Mouse (Mus musculus) embryonic facial prominence, embryonic 12.5 days (tissue): ENCODE data around the gene Tpte. TPM values are rescaled to one million over a fixed set of nuclear protein-coding genes. Genes with fewer than 3 reads are reported as not detected.

Source experiments
- ATAC-seq: fragments of 200-750 bp; cut with Nextera tagmentation; 2 replicates; pipeline ENCODE4 v1.8.0; 2017; ENCODE audit not compliant: insufficient number of reproducible peaks, insufficient read depth, low FRiP score, low TSS enrichment
- H3K27ac ChIP-seq: fragments of 300-500 bp; sonication (generic); 2 replicates; pipeline ENCODE4 v1.5.1; 2016; ENCODE audit warnings: mild to moderate bottlenecking
- H3K27me3 ChIP-seq: fragments of 300-500 bp; sonication (generic); 2 replicates; pipeline ENCODE4 v1.6.1; 2016; ENCODE audit warnings: mild to moderate bottlenecking, moderate library complexity
- H3K36me3 ChIP-seq: fragments of 300-500 bp; sonication (generic); 2 replicates; pipeline ENCODE4 v1.6.1; 2016; ENCODE audit warnings: mild to moderate bottlenecking
- H3K4me1 ChIP-seq: fragments of 300-500 bp; sonication (generic); 2 replicates; pipeline ENCODE4 v1.6.1; 2016
- H3K4me2 ChIP-seq: fragments of 300-500 bp; sonication (generic); replicated peaks from 2 replicates; pipeline ENCODE4 v1.6.1; 2016; ENCODE audit warnings: mild to moderate bottlenecking, moderate library complexity
- H3K4me3 ChIP-seq: fragments of 300-500 bp; sonication (generic); 2 replicates; pipeline ENCODE4 v1.5.1; 2016; ENCODE audit warnings: mild to moderate bottlenecking
- H3K9ac ChIP-seq: fragments of 300-500 bp; sonication (generic); 2 replicates; pipeline ENCODE4 v1.6.1; 2016; ENCODE audit warnings: mild to moderate bottlenecking, moderate library complexity
- H3K9me3 ChIP-seq: fragments of 300-500 bp; sonication (generic); 2 replicates; pipeline ENCODE4 v1.6.1; 2016; ENCODE audit warnings: mild to moderate bottlenecking, moderate library complexity
- WGBS: fragments of 180-500 bp; shearing (Covaris S2); methylation state at CpG from one replicate; pipeline ENCODE4 v1.1.7; 2016; 5-methylcytosine and 5-hydroxymethylcytosine counted together
- polyA plus RNA-seq: library from polyadenylated mRNA; unstranded; fragments of >200 nt; fragmentation: Nextera tagmentation; extraction: Ambion mirVana; gene quantifications from 2 replicates; pipeline ENCODE4 v1.2.1, GENCODE M21; 2016

The Tpte gene
- polyA plus RNA-seq, 1 experiment from 2014 or later, result not detected

- H3K4me2 ChIP-seq, result no peak overlapping the region
- no peak overlapping the region for H3K9ac ChIP-seq
- no peaks in the 10 kb centered on the region for H3K36me3 ChIP-seq
- H3K4me3 ChIP-seq, result no peak overlapping the region
- H3K27me3 ChIP-seq, result no peaks in the 10 kb centered on the region
- H3K9me3 ChIP-seq, result no peaks in the 10 kb centered on the region
- no peak for ATAC-seq
- WGBS, result 91% methylated on average over 2 of the region's 2 CpGs
- H3K4me1 ChIP-seq, result peaks cover 3% of the 10 kb centered on the region; the same call in 1 of the 2 replicates
- no peak overlapping the region for H3K27ac ChIP-seq
Measured at GRCm38 (mm10) chr8:22403235-22403634, 120.0 kb downstream of the Tpte start.

GRCm38 (mm10) chr8:22405733-22406132 is 122.5 kb downstream of the Tpte start:
- no peaks in the 10 kb centered on the region for H3K9me3 ChIP-seq
- H3K4me2 ChIP-seq, result no peak overlapping the region
- no peak overlapping the region for H3K27ac ChIP-seq

DNA sequence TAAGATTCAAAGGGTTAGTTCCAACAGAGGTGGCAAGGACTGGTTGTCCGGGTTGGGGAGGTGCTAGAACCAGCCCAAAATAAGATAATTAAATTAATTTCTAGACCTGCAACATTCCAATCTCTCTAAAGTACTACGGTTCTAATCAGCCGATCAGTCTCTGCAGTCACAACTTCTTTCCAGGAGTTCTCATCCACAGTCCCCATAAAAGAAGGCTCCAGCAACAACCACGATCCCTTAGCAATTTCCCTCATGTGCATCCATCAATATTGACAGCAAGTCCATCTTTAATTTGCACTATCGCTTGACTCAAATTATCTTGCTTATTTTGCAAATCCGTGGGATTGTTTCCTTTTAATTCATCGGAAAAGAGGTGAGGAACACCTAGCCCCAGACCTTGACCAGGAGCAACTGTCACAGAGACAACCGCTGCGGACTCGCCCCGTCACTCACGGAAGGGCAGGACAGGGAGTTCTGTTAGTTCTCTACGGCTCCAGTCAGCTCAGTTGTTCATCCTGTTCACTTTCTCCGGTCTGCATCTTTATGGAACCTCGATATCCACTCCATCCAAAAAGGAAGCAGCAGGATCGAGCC is 127.5 kb downstream of the Tpte start:
- Histone ChIP-seq H3K4me3 (peak overlapping the region; percentile 91), H3K27me3 (no peaks in the 10 kb centered on the region), H3K9me3 (no peaks in the 10 kb centered on the region), H3K27ac (no peak overlapping the region; the same call in 1 of the 2 replicates), H3K9ac (peak overlapping the region; percentile 90), H3K36me3 (no peaks in the 10 kb centered on the region), H3K4me1 (peaks cover 6% of the 10 kb centered on the region; the same call in 1 of the 2 replicates), H3K4me2 (peak overlapping the region; percentile 74)
- ATAC-seq, result no peak
- 19% methylated on average over 16 of the region's 16 CpGs for WGBS

More at GRCm38 (mm10) chr8:22405733-22406132, 122.5 kb downstream of the Tpte start:
- Histone ChIP-seq H3K27me3 (no peaks in the 10 kb centered on the region), H3K4me1 (no peaks in the 10 kb centered on the region), H3K4me3 (no peak overlapping the region), H3K36me3 (no peaks in the 10 kb centered on the region), H3K9ac (no peak overlapping the region)
- ATAC-seq, result no peak
- WGBS, result 72% methylated on average over 6 of the region's 6 CpGs

DNA sequence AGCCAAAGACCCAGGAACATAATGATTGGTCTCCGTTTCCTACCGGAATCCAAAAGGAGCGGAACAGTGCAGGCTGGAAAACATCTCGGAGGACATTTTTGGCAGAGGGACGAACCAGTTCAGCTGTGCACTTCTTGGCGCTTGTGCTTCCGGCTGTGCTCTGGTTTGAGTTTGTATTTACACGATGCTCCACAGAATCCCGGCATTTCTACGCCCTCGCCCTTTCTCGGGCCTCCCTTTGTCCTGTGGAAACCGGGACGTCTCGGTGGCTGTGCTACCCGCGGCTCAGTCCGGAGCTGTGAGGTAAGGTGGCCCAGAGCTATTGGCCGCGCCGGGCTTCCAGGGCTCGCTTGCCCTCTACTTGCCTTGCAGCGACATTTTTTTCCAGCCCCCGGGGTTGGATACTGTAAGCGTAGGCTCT is 128.1 kb downstream of the Tpte start, which contains the start of gene Mrps31:
Gene Mrps31, plus strand, starts transcription at position 80 of the 421 bp plus-strand sequence.
- H3K4me3 ChIP-seq, result peak within 1 kb of the TSS; percentile 91
- H3K9me3 ChIP-seq, result no peaks in the 10 kb centered on the region
- under 1% methylated on average over 25 of the region's 25 CpGs for WGBS
- H3K27ac ChIP-seq, result peak within 1 kb of the TSS; percentile 69
- peak; percentile 79 for ATAC-seq
- no peaks in the 10 kb centered on the region for H3K27me3 ChIP-seq
- H3K36me3 ChIP-seq, result peaks cover 4% of the 10 kb centered on the region; the same call in 1 of the 2 replicates
- peaks cover 6% of the 10 kb centered on the region; the same call in 1 of the 2 replicates for H3K4me1 ChIP-seq
- H3K9ac ChIP-seq, result peak within 1 kb of the TSS; percentile 90
- H3K4me2 ChIP-seq, result peak within 1 kb of the TSS; percentile 74

- Histone ChIP-seq H3K9me3 (no peaks in the 10 kb centered on the region), H3K9ac (peak overlapping the region; percentile 90), H3K27ac (no peak overlapping the region), H3K27me3 (no peaks in the 10 kb centered on the region), H3K4me2 (peak overlapping the region; percentile 74), H3K36me3 (peaks cover 6% of the 10 kb centered on the region; the same call in 1 of the 2 replicates), H3K4me3 (peak overlapping the region; percentile 91), H3K4me1 (peaks cover 6% of the 10 kb centered on the region; the same call in 1 of the 2 replicates)
- 26% methylated on average over 8 of the region's 8 CpGs for WGBS
- ATAC-seq, result no peak
Measured at GRCm38 (mm10) chr8:22411971-22412370, 128.7 kb downstream of the Tpte start.

Other genes starting within 250 kb of the Tpte start
- 1.1 and 1.2 TPM in 2 replicates for gene Atp7b, start 223.1 kb upstream of the Tpte start, polyA plus RNA-seq
- 44.4 and 46.5 TPM in 2 replicates for gene Alg11, start 222.7 kb upstream of the Tpte start, polyA plus RNA-seq
- 0.18 TPM in 1 of 2 replicates, not detected in the other for gene Nek5, start 158.4 kb upstream of the Tpte start, polyA plus RNA-seq
- gene Nek3, start 117.0 kb upstream of the Tpte start, polyA plus RNA-seq, result 6.6 and 7.3 TPM in 2 replicates
- 48.3 and 50.3 TPM in 2 replicates for gene Ckap2, start 97.6 kb upstream of the Tpte start, polyA plus RNA-seq
- 36.4 and 37.4 TPM in 2 replicates for gene Vps36, start 90.6 kb upstream of the Tpte start, polyA plus RNA-seq
- gene Thsd1, start 56.1 kb upstream of the Tpte start, polyA plus RNA-seq, result 10.6 and 11.5 TPM in 2 replicates
- 16.1 and 16.8 TPM in 2 replicates for gene Slc25a15, start 115.2 kb downstream of the Tpte start, polyA plus RNA-seq
- gene Mrps31, start 127.9 kb downstream of the Tpte start, polyA plus RNA-seq, result 38.4 and 40.6 TPM in 2 replicates